Mouse (Mus musculus) megakaryocyte, embryonic 14.5 days (primary cell): ENCODE measurements around the gene Hoxa3. TPM values are rescaled to one million over a fixed set of nuclear protein-coding genes. Genes with fewer than 3 reads are reported as not detected.
A peak's percentile ranks its signal among the peaks of the same experiment; 100 is the strongest.

Source experiments
- H3K27me3 ChIP-seq: replicated peaks from 2 replicates; pipeline ENCODE3; 2012; ENCODE audit warnings: inconsistent platforms
- H3K36me3 ChIP-seq: replicated peaks from 2 replicates; pipeline ENCODE3; 2012; ENCODE audit warnings: low read length, inconsistent platforms, mixed read lengths
- H3K4me1 ChIP-seq: 2 replicates; pipeline ENCODE4 v1.6.1; 2012; ENCODE audit warnings: inconsistent platforms
- H3K4me3 ChIP-seq: replicated peaks from 2 replicates; pipeline ENCODE3; 2012; ENCODE audit warnings: moderate library complexity, mild to moderate bottlenecking, inconsistent platforms
- H3K9me3 ChIP-seq: 2 replicates; pipeline ENCODE4 v1.6.1; 2012; ENCODE audit warnings: inconsistent platforms
- FLI1 ChIP-seq: IDR thresholded peaks from 2 replicates; pipeline ENCODE4 v1.6.1; 2012; ENCODE audit warnings: low read length, inconsistent platforms, mixed read lengths
- GATA1 ChIP-seq: IDR thresholded peaks from 3 replicates; pipeline ENCODE4 v1.6.1; 2012; ENCODE audit warnings: mixed read lengths, low read length, inconsistent platforms, borderline replicate concordance
- polyA plus RNA-seq: library from polyadenylated mRNA; stranded (reverse); fragments of >175 nt; gene quantifications from 2 replicates; pipeline ENCODE4 v1.2.3, GENCODE M21; 2012; ENCODE audit warnings: low replicate concordance; ENCODE audit not compliant: insufficient read depth

Hoxa3 gene
- polyA plus RNA-seq, 1 experiment = 0.21 TPM

GRCm38 (mm10) chr6:52253511-52254500 is 40.7 kb upstream of the Hoxa3 start:
- Histone ChIP-seq H3K9me3 (peaks cover 16% of the 10 kb centered on the region; the same call in 1 of the 2 replicates), H3K27me3 (peaks cover 91% of the 10 kb centered on the region), H3K36me3 (no peaks in the 10 kb centered on the region), H3K4me1 (peaks cover 30% of the 10 kb centered on the region), H3K4me3 (peak overlapping the region; percentile 81)
- TF ChIP-seq FLI1 (no peak), GATA1 (no peak)

- Histone ChIP-seq H3K4me3 (no peak overlapping the region), H3K9me3 (peaks cover 16% of the 10 kb centered on the region; the same call in 1 of the 2 replicates), H3K36me3 (no peaks in the 10 kb centered on the region), H3K27me3 (peaks cover 91% of the 10 kb centered on the region), H3K4me1 (peaks cover 38% of the 10 kb centered on the region)
- TF ChIP-seq FLI1 (no peak), GATA1 (no peak)
These were observed 39.7 kb upstream of the Hoxa3 start for GRCm38 (mm10) chr6:52252775-52253376.

- Histone ChIP-seq H3K36me3 (no peaks in the 10 kb centered on the region), H3K27me3 (peaks cover 92% of the 10 kb centered on the region), H3K4me1 (peaks cover 38% of the 10 kb centered on the region), H3K9me3 (peaks cover 16% of the 10 kb centered on the region; the same call in 1 of the 2 replicates), H3K4me3 (no peak overlapping the region)
- TF ChIP-seq GATA1 = no peak
- no peak for TF ChIP-seq FLI1
These were observed 39.1 kb upstream of the Hoxa3 start for GRCm38 (mm10) chr6:52252016-52252774.

- Histone ChIP-seq H3K36me3 (no peaks in the 10 kb centered on the region), H3K4me1 (peaks cover 46% of the 10 kb centered on the region), H3K4me3 (no peak overlapping the region), H3K27me3 (peaks cover 95% of the 10 kb centered on the region), H3K9me3 (peaks cover 16% of the 10 kb centered on the region; the same call in 1 of the 2 replicates)
- TF ChIP-seq GATA1 (no peak), FLI1 (no peak)
These were observed 38.2 kb upstream of the Hoxa3 start for GRCm38 (mm10) chr6:52251177-52251879.

GRCm38 (mm10) chr6:52249826-52250225 is 36.7 kb upstream of the Hoxa3 start:
- Histone ChIP-seq H3K36me3 (no peaks in the 10 kb centered on the region), H3K4me3 (no peak overlapping the region), H3K27me3 (peaks cover 98% of the 10 kb centered on the region), H3K4me1 (peaks cover 61% of the 10 kb centered on the region), H3K9me3 (peaks cover 16% of the 10 kb centered on the region; the same call in 1 of the 2 replicates)
- no peak for TF ChIP-seq GATA1
- TF ChIP-seq FLI1 = no peak

GRCm38 (mm10) chr6:52249415-52249738 is 36.2 kb upstream of the Hoxa3 start:
- Histone ChIP-seq H3K9me3 (peaks cover 16% of the 10 kb centered on the region; the same call in 1 of the 2 replicates), H3K4me3 (peak overlapping the region; percentile 56), H3K27me3 (peaks cover 100% of the 10 kb centered on the region), H3K36me3 (no peaks in the 10 kb centered on the region), H3K4me1 (peaks cover 63% of the 10 kb centered on the region)
- no peak for TF ChIP-seq FLI1
- TF ChIP-seq GATA1 = no peak

GRCm38 (mm10) chr6:52248638-52249414 is 35.7 kb upstream of the Hoxa3 start:
- H3K4me3 ChIP-seq = peak overlapping the region; percentile 56
- peaks cover 100% of the 10 kb centered on the region for H3K27me3 ChIP-seq
- peaks cover 58% of the 10 kb centered on the region for H3K4me1 ChIP-seq
- peaks cover 16% of the 10 kb centered on the region; the same call in 1 of the 2 replicates for H3K9me3 ChIP-seq
- TF ChIP-seq FLI1 = no peak
- no peak for TF ChIP-seq GATA1
- no peaks in the 10 kb centered on the region for H3K36me3 ChIP-seq

- Histone ChIP-seq H3K4me3 (no peak overlapping the region), H3K36me3 (no peaks in the 10 kb centered on the region), H3K9me3 (peaks cover 9% of the 10 kb centered on the region; the same call in 1 of the 2 replicates), H3K4me1 (peaks cover 50% of the 10 kb centered on the region), H3K27me3 (peaks cover 100% of the 10 kb centered on the region)
- TF ChIP-seq GATA1 = no peak
- no peak for TF ChIP-seq FLI1
These were observed 34.9 kb upstream of the Hoxa3 start for GRCm38 (mm10) chr6:52247766-52248637.
